Mouse (Mus musculus) embryo, embryonic 9.5 days (tissue): Measurements from ENCODE around the gene Nfx1.

Experiments
- DNase-seq: peaks from one replicate; pipeline ENCODE4 v3.0.0-alpha.2; 2017; ENCODE audit errors: extremely low spot score

The Nfx1 gene

DNA sequence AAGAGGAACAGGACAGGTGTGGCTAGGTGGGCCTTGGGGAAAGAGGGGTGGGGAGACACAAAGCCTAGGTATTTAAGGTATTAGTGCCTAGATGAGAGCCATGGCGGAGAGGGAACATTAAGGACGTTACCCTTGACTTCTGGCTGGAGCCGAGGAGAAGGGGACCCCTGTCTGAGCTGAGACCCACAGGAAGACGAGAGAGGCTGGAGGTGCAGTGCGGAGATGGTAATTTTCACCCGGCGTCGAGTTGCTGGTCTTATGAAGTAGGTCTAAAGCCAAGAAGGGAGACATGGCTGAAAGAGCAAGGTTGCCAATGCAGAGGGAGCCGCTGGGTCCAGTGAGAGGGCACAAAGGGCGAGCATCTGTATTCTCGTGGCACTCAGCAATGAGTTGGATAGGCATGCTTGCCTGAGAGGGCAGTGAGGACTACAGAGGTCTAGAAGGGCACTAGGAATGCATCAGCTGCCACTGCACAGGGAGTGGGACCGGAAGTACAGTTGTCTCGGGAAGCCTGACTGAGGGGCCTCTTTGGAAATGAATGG lies 75.6 kb downstream of the Nfx1 start:
- no peak for DNase-seq

DNA sequence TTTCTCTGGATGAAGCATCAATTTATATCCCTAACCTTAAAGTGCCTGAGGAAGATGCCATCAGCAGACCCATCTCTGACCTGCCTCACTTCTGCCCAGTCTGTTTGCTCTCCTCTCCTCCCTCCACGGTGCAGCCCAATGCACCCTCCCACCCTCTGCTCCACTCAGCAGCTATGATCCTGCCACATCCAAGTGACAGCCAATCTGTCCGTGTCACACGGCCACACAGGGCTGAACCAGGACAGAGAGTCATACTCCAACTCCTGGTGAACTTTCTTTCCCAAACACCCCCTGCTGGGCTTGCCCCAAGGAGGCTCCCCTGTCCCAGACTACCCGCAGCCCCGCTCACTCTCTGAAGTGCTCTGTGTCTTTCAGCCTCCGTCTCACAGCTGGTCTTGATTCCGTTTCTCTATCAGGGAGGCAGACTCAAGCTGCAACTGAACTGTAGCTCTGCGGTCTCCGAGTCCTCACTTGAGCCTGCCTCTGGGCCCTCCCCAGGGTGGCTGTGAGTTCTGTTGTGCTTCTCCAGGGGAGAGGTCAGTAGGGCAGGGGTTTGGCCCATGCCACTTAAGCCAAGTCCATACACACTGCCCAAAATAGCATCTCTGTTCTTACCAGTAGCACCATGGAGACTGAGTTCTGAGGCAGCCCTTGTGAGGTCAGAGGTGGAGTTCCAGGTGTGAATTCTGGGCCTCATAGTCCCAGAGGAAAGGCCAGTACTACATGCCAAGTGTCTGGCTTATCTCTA lies 77.0 kb downstream of the Nfx1 start, which contains the start of gene Aqp7:
Gene Aqp7 (minus strand): TSS at position 616 of the 748 bp plus-strand sequence.
- DNase-seq: no peak

DNA sequence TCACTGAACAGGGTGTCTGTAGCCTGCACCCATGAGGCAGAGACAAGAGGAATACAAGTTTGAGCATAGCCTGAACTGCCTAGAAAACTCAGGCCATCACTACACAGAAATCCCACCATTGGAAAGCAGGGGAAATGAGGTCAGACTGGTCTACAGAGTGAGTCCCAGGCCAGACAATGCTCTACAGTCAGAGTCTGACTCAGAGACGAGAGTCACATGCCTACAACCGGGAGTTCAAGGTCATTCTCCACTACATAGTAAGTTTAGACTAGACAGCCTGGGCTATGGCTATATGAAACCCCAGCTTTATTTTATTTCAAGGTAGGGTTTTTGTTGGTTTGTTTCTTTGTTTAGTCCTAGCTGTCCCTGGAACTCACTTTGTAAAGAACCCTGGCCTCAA lies 78.2 kb downstream of the Nfx1 start:
- DNase-seq: no peak

- peak; percentile 81 for DNase-seq
Measured at GRCm38 (mm10) chr4:41050726-41051675, 80.3 kb downstream of the Nfx1 start.

- no peak for DNase-seq
Measured at GRCm38 (mm10) chr4:41051781-41052180, 81.1 kb downstream of the Nfx1 start.

- DNase-seq: no peak
Measured at GRCm38 (mm10) chr4:41055111-41055510, 84.4 kb downstream of the Nfx1 start.

DNA sequence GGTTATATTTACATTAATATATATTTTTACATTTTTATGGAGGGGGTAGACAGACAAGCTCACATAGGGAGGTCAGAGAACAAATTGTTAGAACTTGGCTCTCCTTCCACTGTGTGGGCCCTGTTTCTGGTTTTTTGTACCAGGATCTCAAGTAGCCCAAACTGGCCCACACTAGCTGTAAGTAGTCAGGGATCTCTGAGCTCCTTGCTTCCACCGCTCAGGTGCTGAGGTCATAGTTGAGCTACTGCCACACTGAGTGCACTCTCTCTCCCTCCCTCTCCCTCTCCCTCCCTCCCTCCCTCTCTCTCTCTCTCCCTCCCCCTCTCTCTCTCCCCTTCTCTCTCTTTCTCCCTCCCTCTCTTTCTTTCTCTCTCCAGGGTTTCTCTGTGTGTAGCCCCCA lies 85.5 kb downstream of the Nfx1 start:
- DNase-seq: no peak

- DNase-seq: no peak
Measured at GRCm38 (mm10) chr4:41056742-41057332, 86.1 kb downstream of the Nfx1 start.

DNA sequence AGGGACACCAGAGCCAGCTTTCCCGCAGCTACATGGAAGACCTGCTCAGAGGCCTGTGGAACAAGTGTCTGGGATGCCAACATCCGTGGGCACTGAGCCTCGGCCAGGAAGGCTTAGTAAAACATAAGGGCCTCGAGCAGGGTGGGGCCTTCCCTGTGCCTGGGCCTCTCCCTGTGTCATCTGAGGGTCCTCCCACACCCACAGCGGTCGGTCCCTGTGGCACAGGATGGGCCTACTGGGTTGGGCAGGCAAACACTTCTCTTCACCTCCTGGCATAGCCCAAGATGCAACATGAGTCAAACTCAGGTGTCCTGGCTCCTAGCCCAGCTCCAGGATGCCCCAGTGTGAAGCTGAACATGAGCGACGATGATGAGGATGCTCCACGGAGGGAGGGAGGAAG lies 86.7 kb downstream of the Nfx1 start:
- no peak for DNase-seq

DNA sequence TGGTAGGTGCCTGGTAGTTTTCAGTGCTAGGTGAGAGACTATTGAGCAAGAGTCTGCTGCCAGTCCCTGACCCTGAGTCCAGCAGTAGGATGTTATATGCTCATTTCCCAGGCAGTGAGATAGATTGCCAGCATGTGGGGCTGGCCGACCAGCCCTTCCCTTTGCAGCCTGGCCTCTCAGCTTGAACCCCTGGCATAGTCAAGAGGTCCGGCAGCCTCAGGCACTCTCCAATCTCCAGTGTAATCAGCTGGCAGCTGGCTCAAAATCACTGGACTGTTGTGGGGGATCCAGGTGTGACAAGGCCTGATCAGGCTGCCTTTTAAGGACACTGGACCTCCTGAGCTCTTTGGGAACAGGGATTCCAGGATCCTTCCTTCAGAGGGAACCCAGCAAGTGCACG lies 92.6 kb downstream of the Nfx1 start:
- no peak for DNase-seq

GRCm38 (mm10) chr4:41063894-41064673 lies 93.4 kb downstream of the Nfx1 start:
- no peak for DNase-seq

DNA sequence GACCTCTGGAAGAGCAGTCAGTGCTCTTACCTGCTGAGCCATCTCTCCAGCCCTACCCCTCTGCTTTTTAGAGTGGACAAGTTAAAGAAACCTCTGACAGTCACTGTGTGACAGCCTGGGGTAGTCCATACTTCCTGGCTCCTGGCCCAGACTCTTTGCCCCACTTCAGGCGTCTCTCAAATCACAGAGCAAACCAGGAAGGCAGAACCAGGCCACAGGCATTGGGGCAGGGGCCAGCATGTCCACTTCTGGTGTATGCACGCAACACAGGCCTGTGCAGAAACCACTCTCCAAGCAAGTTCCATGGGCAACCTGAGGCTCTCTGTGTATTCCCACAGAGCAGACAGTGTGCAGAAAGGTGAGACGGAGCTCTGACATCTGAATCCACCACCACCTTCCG lies 94.5 kb downstream of the Nfx1 start:
- no peak for DNase-seq

DNA sequence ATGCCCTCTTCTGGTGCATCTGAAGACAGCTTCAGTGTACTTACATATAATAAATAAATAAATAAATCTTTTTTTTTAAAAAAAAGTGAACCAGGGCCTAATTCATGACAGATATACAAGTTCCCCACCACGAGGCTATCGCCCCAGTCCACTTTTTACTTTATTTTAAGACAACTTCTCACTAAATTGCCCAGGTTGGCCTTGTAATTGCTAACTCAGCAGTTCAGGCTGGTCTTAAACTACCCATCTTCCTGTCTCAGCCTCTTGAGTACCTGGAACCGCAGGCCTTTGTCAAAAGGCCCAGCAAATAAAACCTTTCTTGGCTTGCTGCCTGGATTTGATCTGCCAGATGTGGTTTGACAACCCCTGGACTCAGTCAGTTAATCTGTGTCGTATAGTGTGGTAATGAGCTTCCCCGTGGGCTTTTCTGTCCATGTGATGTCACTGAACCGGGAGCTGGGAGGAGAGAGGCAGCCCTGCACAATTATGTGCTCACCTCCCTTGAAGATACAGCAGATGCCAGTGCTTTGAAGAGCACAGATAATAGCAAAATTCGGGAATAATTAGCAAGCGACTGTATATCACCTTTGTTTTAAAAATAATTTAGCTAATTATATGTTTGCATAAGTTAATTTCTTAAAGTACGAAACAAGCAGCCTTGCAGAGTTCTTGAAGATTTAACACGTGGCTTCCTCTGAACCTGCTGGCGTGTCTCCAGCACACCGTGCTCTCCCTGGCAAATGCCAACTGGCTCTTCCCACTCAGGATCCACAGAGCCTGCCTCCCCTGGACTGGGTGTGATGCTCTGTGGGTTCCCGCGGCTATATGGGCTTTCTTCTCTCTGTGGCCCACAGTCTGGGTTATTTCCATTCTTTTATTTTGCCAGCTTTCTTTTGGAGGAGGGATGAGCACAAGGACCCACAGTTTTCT lies 101.1 kb downstream of the Nfx1 start:
- DNase-seq: no peak

GRCm38 (mm10) chr4:41073008-41073817 lies 102.5 kb downstream of the Nfx1 start:
- no peak for DNase-seq

- no peak for DNase-seq
Measured at GRCm38 (mm10) chr4:41074461-41074860, 103.8 kb downstream of the Nfx1 start.
